Mouse (Mus musculus) spleen, adult 12 weeks (tissue): ENCODE results near the gene Otof.

Source experiments
- DNase-seq: peaks from one replicate; pipeline ENCODE4 v3.0.0; 2022; ENCODE audit warnings: low spot score

Gene Otof

GRCm38 (mm10) chr5:30423572-30424244, 38.0 kb downstream of the Otof start:
- no peak for DNase-seq

- DNase-seq, result no peak
These were observed 38.6 kb downstream of the Otof start for GRCm38 (mm10) chr5:30423121-30423520.

GRCm38 (mm10) chr5:30416665-30417064, 45.1 kb downstream of the Otof start:
- DNase-seq, result no peak

- no peak for DNase-seq
These were observed 45.9 kb downstream of the Otof start for GRCm38 (mm10) chr5:30415876-30416275.

- DNase-seq, result no peak
These were observed 46.4 kb downstream of the Otof start for GRCm38 (mm10) chr5:30415381-30415780.

DNA sequence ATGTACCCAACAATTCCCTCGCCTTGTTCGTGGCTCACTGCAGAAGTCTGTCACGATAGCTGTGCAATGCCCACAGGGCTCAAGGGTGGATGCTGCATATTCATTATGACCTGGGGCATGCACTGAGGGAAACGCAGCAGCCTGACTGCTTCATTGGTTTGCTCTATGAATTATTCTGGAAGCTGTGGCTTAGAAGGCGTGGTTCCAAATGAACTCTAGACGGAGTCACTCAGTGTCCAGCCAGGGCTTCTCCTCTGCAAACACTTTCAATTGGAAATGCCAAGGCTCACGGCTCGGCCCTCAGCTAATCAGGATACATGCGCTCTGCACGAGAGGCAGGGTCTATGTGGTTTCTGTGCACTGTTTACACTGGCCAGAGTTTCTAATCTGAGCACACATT, 50.2 kb downstream of the Otof start:
- DNase-seq, result no peak

GRCm38 (mm10) chr5:30406876-30407275, 54.9 kb downstream of the Otof start:
- DNase-seq, result no peak

DNA sequence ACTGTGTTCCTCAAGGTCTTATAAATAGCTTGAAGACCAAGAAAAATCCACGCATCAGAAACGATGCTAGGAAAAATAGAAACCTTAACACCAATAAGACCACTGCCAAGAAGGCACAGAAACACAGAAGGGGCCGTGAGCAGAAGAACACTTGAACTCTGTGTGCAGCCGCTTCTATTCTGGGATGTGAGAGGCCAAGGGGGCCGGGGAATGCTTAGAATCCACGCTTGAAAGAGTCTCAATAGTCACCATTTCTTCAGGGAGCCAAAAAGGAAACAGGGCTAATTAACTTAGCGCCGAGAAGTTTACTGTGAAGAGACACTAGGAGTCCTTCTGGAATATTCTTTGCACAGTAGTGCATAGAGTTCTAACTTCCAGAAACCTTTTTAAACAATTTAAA, 60.6 kb downstream of the Otof start:
- no peak for DNase-seq

DNA sequence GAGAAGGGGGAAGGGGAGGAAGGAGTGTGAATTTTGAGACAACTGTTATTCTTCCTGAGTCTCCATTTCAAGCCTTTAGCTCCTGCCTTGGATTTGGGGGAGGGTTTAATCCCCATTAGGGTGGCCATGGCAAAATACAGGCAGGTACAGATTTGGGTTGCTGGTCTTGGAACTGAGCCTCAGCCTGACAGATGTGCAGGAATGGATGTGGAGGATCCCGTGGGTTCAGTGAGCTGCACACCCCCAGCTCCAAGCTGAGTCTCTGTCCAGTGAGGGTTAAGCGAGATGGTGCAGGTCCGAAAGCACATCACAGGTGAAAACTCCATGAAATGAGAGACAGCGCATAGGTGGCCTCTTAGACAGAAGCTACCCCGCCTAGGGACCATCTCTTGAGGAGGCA, 61.2 kb downstream of the Otof start:
- DNase-seq, result no peak

DNA sequence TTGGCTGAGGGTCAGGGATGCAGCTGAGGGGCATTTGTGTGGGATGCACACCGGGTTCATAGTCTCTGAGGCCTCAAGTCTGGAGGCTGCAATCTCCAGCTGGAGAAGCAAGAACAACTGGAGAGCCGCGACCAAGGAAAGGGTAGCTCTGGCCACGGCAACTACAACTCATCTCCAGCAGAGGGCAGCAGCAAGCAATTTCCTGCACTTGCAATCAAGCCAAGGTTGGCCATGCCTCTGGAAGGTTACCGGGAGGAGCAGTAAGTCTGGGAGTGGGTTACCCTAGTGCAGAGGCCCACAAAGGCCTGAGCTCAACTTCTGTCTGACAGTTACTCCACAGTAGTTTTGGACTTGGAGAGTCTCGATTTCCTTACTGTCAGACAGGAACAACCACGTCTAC, 70.3 kb downstream of the Otof start:
- peak; percentile 31 for DNase-seq

- no peak for DNase-seq
These were observed 71.9 kb downstream of the Otof start for GRCm38 (mm10) chr5:30389836-30390235.

- no peak for DNase-seq
These were observed 74.0 kb downstream of the Otof start for GRCm38 (mm10) chr5:30387726-30388125.

DNA sequence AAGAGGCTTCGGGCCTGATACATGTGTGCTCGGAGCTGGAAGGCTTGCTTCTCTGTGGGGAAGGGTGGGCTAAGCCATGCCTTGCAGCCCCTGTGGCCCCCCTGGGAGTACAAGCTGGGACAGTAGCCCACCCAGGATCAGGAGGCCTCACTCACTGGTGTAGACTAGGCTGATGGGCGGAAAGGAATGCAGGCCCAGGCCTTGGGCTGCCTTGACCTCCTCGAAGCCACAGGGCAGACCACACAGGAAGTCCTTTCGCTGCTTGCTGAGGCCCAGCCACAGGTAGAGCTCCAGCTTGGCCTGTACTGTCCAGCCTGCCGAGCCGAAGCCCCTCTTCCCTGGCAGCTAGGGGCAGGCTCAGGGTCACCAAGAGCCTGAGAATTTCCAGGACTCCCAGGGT, 78.9 kb downstream of the Otof start:
- DNase-seq, result no peak

- DNase-seq, result no peak
These were observed 92.3 kb downstream of the Otof start for GRCm38 (mm10) chr5:30369426-30369825.

- no peak for DNase-seq
These were observed 94.3 kb downstream of the Otof start for GRCm38 (mm10) chr5:30367405-30367804.

- no peak for DNase-seq
These were observed 103.2 kb downstream of the Otof start for GRCm38 (mm10) chr5:30358436-30359099.

GRCm38 (mm10) chr5:30356647-30357046, 105.1 kb downstream of the Otof start:
- DNase-seq, result no peak

DNA sequence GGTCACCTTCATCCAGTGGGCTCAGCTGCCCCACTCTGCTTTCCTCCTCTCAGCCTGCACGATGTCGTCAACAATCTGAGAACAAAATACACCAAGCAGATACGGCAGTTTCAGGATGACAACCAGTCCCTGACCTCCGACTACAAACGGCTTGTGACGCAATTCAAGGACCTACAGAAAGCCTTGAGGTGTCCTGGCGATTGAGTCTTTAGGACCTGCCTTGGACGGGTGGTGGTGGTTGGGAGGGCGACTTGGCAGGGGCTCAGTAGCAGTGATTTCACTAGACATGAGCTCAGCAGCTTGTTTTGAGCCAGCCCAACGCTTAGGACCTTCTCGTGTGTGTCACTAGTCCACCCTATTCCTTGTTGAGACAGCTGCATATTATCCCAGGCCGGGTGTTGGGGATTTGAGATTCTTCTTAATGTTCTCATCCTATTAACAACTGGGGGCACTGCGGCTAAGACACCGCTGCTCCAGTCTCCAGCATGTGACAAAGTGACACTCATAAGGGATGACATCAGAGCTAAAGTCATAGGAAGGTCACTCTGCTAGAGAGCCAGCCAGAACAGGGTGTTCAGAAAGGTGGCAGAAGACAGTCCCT, 106.1 kb downstream of the Otof start:
- no peak for DNase-seq

DNA sequence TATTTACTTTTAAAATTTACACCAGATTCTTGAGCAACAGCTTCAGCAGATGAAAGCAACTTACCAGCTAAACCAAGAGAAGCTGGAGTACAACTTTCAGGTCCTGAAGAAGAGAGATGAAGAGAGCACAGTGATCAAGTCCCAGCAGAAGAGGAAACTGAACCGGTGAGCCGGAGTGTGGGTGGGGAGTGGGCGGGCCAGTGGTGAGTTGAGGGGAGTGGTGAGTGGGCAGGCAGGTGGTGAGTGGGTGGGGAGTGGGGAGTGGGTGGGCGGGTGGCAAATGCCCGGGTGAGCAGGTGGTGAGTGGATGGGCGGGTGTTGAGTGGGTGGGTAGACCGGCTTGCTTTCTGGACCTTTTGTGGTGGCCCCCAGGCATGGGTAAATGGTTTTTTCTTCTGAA, 106.6 kb downstream of the Otof start:
- no peak for DNase-seq

GRCm38 (mm10) chr5:30353605-30354004, 108.1 kb downstream of the Otof start:
- no peak for DNase-seq

DNA sequence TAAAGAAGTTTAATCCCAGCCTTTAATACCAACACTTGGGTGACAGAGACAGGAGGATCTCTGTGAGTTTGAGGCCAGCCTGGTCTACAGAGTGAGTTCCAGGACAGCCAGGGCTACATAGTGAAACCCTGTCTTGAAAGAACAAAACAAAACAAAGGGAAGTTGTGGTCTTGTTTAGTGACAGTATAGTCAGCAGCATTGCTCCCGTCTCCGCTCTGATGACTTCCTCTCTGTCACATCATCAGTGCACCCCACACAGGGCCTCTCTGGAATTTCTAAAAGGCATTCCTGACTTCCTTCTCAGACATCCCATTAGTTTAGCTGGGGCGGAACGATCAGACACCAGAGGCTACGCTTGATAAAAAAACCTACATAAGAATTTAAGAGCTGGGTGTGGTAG, 117.8 kb downstream of the Otof start:
- no peak for DNase-seq

- peak; percentile 14 for DNase-seq
These were observed 118.6 kb downstream of the Otof start for GRCm38 (mm10) chr5:30343107-30343506.

- DNase-seq, result no peak
These were observed 119.1 kb downstream of the Otof start for GRCm38 (mm10) chr5:30342601-30343015.
